Mouse (Mus musculus): ENCODE results near the gene 4931428L18Rik. TPM values are rescaled to one million over a fixed set of nuclear protein-coding genes. Genes with fewer than 3 reads are reported as not detected.

4931428L18Rik gene
- polyA plus RNA-seq, 1 experiment from 2014 or later: not detected

DNA sequence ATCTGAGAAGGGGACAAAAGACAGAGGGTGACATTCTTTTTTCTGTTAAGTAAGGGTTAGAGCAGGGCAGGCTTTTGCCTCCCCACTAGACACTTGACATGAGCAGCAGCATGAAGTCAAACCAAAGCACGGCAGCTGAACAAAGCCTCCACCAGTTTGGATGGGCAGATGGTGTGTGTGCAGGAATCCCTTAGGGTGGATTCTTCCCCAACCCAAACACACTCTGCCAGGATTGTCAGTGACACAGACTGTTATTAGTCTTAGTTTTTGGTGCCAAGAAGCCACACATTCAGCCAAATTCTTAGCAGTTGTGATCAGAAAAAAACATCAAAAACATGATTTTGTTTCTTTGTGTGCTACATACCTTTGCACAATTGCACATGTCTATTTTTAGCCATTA is 44.2 kb downstream of the 4931428L18Rik start:
- H3K4me3 ChIP-seq: no peak overlapping the region
- no peak overlapping the region for H3K27ac ChIP-seq
- no peak overlapping the region for H3K9ac ChIP-seq
- H3K4me1 ChIP-seq (replicated peaks): no peaks in the 10 kb centered on the region
- no peaks in the 10 kb centered on the region for H3K27me3 ChIP-seq
- H3K9me3 ChIP-seq: no peaks in the 10 kb centered on the region
- H3K36me3 ChIP-seq: no peaks in the 10 kb centered on the region
- WGBS: 48% methylated on average over 1 of the region's 1 CpGs
- ATAC-seq (ENCODE audit: low FRiP score): no peak
- no peak overlapping the region for H3K4me2 ChIP-seq

DNA sequence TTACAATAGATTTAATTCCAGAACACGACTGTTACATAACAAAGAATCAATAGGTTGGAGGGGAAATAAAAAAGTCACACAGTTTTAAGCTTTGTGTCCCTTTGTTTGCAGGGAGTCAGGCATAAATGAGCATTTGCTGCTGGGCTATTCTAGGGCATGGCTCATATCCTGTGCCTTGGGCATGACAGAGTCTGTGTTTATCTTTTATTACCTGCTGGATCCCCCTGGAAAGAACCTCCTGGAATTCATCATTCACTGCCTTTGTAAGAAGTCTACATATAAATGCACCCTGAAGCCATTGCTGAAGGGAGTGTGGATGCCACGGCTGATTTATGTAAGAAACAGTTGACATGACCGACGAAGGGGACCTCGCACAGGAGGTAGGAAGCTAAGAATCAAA is 46.4 kb downstream of the 4931428L18Rik start, which contains the start of gene Lgsn:
Lgsn (plus strand) TSS at position 301 of the 400 bp plus-strand sequence.
- Histone ChIP-seq H3K27ac (no peak within 1 kb of the TSS), H3K27me3 (no peaks in the 10 kb centered on the region), H3K36me3 (no peaks in the 10 kb centered on the region), H3K9ac (no peak within 1 kb of the TSS), H3K4me3 (no peak within 1 kb of the TSS), H3K4me2 (no peak within 1 kb of the TSS), H3K9me3 (no peaks in the 10 kb centered on the region), H3K4me1 (replicated peaks) (no peaks in the 10 kb centered on the region)
- 78% methylated on average over 5 of the region's 5 CpGs for WGBS
- ATAC-seq (ENCODE audit: low FRiP score): no peak

DNA sequence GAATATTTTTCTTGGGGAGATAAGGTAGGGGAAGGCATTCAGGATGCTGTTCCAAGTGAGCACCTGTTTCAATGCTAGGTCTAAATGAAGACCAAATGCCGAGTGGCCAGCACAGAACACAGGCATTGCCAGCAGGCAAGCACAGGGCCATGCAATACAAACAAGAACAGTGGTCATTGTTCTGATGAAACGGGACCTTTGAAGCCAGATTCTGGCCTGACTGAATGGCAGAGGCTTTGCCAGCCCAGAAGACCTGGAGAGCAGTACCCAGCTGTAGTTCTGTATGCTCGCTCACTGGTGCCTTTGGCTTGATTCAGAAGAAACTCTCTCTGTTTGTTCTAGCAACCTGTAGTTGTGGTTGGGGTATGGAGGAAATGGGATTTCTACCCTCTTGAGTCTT is 47.1 kb downstream of the 4931428L18Rik start:
- ATAC-seq (ENCODE audit: low FRiP score): no peak
- H3K27ac ChIP-seq: no peak overlapping the region
- H3K4me2 ChIP-seq: no peak overlapping the region
- WGBS: 84% methylated on average over 3 of the region's 3 CpGs
- no peaks in the 10 kb centered on the region for H3K36me3 ChIP-seq
- H3K27me3 ChIP-seq: no peaks in the 10 kb centered on the region
- H3K4me1 ChIP-seq (replicated peaks): no peaks in the 10 kb centered on the region
- H3K4me3 ChIP-seq: no peak overlapping the region
- no peaks in the 10 kb centered on the region for H3K9me3 ChIP-seq
- no peak overlapping the region for H3K9ac ChIP-seq

DNA sequence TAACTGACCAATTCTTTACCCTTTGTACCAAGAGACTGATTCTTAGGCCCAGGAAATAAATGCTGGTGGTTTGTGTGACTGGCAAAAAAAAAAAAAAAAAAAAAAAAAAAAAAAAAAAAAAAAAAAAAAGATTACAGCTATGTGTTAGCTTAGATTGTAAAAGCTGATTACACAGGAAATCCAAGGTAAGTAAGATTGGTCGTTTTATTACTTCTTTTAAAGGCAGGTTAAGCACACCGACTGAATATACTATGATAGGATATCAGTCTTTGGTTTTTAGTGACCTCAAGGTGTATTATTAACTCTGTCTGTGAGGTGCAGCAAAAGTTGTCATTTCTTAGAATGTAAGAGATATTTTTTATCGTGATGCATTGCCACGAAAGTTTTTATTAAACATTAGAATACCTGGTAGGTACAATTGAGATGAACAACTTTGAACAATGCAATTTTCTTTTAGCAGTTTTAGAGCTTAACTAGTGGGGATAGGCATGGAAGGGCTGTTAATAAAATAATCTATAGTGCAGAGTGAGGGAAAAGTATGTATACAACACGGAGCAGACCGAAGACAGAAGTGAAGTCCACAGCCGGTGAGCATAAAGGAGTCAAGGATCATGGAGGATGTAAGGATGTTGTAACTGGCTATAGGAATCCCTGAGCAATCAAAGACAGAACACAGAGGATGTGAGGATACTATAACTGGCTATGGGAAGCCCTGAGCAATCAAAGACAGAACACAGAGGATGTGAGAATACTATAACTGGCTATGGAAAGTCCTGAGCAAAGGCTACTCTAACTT is 57.0 kb downstream of the 4931428L18Rik start:
- Histone ChIP-seq H3K36me3 (no peaks in the 10 kb centered on the region), H3K27ac (no peak overlapping the region), H3K4me1 (replicated peaks) (no peaks in the 10 kb centered on the region), H3K9me3 (no peaks in the 10 kb centered on the region), H3K9ac (no peak overlapping the region), H3K4me3 (no peak overlapping the region), H3K27me3 (no peaks in the 10 kb centered on the region), H3K4me2 (no peak overlapping the region)
- 93% methylated on average over 7 of the region's 7 CpGs for WGBS
- no peak for ATAC-seq (ENCODE audit: low FRiP score)

DNA sequence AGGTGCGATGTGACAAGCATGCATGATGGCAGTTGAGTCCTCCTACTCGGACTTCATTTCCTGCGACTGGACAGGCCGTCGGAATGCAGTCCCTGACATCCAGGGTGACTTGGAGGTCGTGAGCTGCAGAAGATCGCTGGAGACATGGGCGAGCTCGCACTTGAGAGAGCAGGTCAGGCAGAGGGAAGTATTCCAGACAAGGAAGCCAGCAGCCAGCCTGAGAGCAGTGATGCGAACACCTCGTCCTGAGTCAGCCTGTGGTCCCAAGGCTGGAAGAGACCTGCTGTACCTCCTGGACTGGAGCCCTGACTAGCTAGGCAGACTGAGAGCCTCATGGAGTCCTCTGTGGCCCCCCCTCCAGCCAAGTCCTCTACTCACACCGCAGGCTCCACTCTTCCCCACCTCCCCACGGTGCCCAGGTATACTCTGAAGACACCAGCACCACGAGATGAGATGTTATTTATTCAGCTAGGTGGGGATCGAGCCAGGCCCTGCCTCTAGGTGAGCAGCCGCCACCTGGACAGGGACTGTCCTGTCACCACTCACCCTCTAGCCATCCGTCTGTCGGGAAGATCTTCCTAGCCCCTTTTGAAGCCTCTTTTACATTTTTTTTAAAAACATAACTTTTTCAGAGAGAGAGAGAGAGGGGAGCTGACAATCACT is 57.8 kb downstream of the 4931428L18Rik start:
- no peaks in the 10 kb centered on the region for H3K27me3 ChIP-seq
- 84% methylated on average over 18 of the region's 18 CpGs for WGBS
- no peak overlapping the region for H3K4me3 ChIP-seq
- H3K4me1 ChIP-seq (replicated peaks): no peaks in the 10 kb centered on the region
- no peaks in the 10 kb centered on the region for H3K36me3 ChIP-seq
- H3K9me3 ChIP-seq: no peaks in the 10 kb centered on the region
- no peak overlapping the region for H3K27ac ChIP-seq
- ATAC-seq (ENCODE audit: low FRiP score): no peak
- no peak overlapping the region for H3K9ac ChIP-seq
- no peak overlapping the region for H3K4me2 ChIP-seq

DNA sequence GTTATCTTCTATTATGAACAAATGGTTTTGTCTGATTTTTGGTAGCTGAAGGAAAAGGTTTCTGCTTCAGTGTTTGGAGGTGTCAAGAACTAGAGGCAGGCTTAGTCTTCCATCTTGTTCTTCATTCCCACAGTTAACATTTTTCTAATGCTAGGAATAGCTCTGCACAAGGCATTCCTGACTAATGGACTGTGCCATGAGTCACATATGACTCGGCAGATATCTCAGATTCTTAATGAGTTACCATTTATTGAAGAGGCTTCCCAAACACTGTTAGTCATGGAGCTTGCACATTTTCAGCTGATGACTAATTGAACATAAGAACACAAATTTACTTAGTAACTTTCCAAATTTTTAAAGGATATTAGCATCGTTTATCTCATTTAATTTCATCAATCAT is 65.6 kb downstream of the 4931428L18Rik start:
- no peaks in the 10 kb centered on the region for H3K36me3 ChIP-seq
- no peaks in the 10 kb centered on the region for H3K27me3 ChIP-seq
- no peak overlapping the region for H3K27ac ChIP-seq
- H3K4me2 ChIP-seq: no peak overlapping the region
- H3K4me1 ChIP-seq (replicated peaks): no peaks in the 10 kb centered on the region
- H3K9me3 ChIP-seq: no peaks in the 10 kb centered on the region
- ATAC-seq (ENCODE audit: low FRiP score): no peak
- no peak overlapping the region for H3K4me3 ChIP-seq
- WGBS: 84% methylated on average over 2 of the region's 2 CpGs
- no peak overlapping the region for H3K9ac ChIP-seq

DNA sequence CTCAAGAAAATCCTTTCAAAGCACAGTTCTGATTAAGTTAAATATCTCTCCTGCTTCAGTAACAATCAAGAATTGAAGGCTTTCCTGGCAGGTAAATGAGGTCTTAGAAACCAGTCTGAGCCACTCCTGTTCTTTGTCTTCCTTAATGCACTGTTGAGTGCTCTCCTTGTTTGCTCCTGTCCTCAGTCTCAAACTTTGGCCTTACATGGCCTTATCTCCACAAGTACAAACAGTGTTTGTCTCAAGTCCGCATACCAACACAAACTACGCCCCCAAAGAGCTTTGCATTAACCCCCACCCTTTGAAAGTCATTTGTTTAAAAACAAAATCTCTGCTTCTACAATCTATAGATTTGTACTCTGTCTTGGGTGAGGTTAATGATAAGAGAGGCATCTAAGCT is 66.3 kb downstream of the 4931428L18Rik start:
- H3K9ac ChIP-seq: no peak overlapping the region
- no peaks in the 10 kb centered on the region for H3K4me1 ChIP-seq (replicated peaks)
- H3K27me3 ChIP-seq: no peaks in the 10 kb centered on the region
- H3K27ac ChIP-seq: no peak overlapping the region
- no peaks in the 10 kb centered on the region for H3K36me3 ChIP-seq
- 96% methylated on average over 2 of the region's 2 CpGs for WGBS
- H3K4me3 ChIP-seq: no peak overlapping the region
- H3K9me3 ChIP-seq: no peaks in the 10 kb centered on the region
- H3K4me2 ChIP-seq: no peak overlapping the region
- no peak for ATAC-seq (ENCODE audit: low FRiP score)

DNA sequence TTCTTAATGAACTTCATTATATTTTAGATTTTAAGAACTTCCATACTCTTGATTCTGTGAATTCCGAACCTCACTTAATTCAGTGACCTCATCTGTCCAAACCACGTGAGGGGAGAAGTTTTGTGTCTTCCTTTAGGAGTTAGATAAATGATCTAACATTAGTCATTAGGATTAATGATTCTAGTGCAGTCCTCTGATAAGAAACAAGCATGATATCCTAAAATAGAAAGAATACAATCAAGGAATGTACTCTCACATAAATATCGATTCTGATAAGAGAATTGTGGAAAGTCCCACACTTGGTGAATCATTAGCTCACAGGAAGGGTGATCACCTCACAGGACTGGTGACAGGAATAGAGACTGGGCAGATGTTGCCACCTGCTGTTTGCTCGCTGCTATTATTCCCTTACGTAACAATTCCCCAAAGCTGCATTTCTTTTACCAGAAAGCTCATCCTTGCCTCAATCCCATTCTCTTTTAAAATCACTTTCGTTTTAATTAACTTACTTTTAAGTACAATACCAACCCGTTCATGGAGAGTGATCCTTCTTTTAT is 68.6 kb downstream of the 4931428L18Rik start:
- WGBS: 26% methylated on average over 7 of the region's 7 CpGs
- no peak overlapping the region for H3K9ac ChIP-seq
- no peak overlapping the region for H3K4me3 ChIP-seq
- H3K9me3 ChIP-seq: no peaks in the 10 kb centered on the region
- ATAC-seq (ENCODE audit: low FRiP score): peak; percentile 73
- no peaks in the 10 kb centered on the region for H3K4me1 ChIP-seq (replicated peaks)
- H3K27ac ChIP-seq: no peak overlapping the region
- H3K4me2 ChIP-seq: no peak overlapping the region
- no peaks in the 10 kb centered on the region for H3K27me3 ChIP-seq
- no peaks in the 10 kb centered on the region for H3K36me3 ChIP-seq

DNA sequence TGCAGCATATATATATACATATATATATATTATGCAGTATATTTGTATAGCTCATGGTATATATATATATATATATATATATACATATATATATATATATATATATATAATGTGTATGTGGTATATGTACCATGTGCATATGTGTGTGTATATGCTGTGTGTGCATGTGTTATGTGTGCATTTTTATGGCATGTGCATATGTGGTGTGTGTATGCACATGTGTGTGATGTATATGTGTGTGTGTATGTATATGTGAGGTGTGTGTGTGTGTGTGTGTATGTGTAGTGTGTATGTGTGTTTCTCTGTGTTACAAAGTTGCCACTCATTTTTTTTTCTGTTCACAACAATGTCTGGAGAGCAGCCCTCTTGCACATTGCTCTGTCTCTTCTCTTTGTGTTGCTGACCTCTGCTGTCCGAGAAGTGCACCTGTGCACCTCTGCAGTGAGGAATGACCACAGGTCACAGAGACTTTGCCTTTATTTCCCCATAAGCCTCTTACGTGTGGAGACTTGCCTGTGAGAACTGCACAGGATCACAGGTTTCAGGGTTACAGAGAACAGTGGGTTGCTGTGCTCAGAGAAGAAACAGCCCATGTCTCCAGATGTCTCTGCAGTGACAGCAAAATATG is 69.6 kb downstream of the 4931428L18Rik start:
- H3K4me3 ChIP-seq: no peak overlapping the region
- no peaks in the 10 kb centered on the region for H3K36me3 ChIP-seq
- 86% methylated on average over 2 of the region's 2 CpGs for WGBS
- H3K27me3 ChIP-seq: no peaks in the 10 kb centered on the region
- H3K4me2 ChIP-seq: no peak overlapping the region
- no peaks in the 10 kb centered on the region for H3K4me1 ChIP-seq (replicated peaks)
- H3K9me3 ChIP-seq: no peaks in the 10 kb centered on the region
- no peak for ATAC-seq (ENCODE audit: low FRiP score)
- no peak overlapping the region for H3K9ac ChIP-seq
- no peak overlapping the region for H3K27ac ChIP-seq

DNA sequence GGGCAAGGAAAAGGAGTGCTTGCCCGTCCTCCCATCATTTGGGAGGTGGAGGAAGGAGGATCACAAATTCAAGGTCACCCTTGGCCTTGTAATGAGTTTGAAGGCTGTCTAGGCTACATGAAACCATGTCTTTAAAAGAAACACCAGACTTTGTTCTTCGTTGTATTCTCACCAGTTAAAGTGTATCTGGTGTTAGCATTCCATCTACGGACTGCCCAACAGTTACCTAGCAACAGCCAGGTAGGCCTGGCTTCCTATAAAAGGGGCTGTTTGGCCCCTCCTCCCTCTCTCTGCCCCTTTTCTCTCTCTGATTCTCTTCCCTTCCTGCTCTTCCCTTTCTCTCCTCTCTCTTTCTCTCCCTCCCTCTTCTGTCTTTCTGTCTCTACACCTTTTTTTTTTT is 71.9 kb downstream of the 4931428L18Rik start:
- Histone ChIP-seq H3K27me3 (no peaks in the 10 kb centered on the region), H3K27ac (no peak overlapping the region), H3K9ac (no peak overlapping the region), H3K36me3 (no peaks in the 10 kb centered on the region), H3K4me3 (no peak overlapping the region), H3K4me1 (replicated peaks) (no peaks in the 10 kb centered on the region), H3K4me2 (no peak overlapping the region), H3K9me3 (no peaks in the 10 kb centered on the region)
- 74% methylated on average over 3 of the region's 3 CpGs for WGBS
- ATAC-seq (ENCODE audit: low FRiP score): no peak

DNA sequence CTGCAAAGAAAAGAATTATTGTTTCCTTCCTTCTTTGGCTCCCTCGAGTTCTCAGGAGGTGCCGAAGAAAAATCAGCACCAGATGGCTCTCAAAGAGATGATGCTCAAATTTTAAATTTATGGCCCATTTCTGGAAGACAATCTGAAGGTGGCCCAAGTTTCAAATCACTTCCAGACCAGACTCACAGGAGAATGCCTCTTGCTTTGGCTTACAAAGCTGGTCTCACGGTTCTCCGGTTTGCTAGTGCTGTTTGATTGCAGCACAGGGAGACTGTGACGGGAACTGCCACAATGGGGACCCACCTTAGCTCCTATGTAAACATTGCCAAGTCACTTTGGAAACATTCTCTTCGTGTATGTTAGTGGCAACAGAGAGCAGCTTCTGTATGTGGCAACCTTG is 72.8 kb downstream of the 4931428L18Rik start:
- WGBS: 63% methylated on average over 6 of the region's 6 CpGs
- ATAC-seq (ENCODE audit: low FRiP score): no peak
- H3K4me2 ChIP-seq: no peak overlapping the region
- no peaks in the 10 kb centered on the region for H3K27me3 ChIP-seq
- H3K4me1 ChIP-seq (replicated peaks): no peaks in the 10 kb centered on the region
- H3K4me3 ChIP-seq: no peak overlapping the region
- H3K36me3 ChIP-seq: no peaks in the 10 kb centered on the region
- no peaks in the 10 kb centered on the region for H3K9me3 ChIP-seq
- no peak overlapping the region for H3K9ac ChIP-seq
- no peak overlapping the region for H3K27ac ChIP-seq

DNA sequence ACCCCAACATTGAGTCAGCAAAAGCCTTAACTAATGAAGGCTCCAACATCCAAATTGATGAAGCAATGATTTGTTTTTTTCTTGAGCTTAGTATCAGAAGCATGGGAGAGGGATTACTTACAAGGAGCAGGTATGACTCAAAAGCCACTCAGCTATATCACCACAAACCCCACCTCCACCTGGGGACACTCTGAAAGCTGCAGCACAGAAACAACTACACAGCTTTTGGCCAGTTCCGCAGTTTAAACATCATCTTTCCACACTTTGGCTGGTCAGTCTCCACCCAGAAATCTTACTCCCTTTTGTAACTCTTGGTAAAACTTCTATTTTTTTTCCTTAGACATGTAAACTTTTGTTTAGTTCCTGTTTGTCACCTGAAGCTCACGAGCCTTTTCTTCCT is 78.9 kb downstream of the 4931428L18Rik start:
- Histone ChIP-seq H3K4me1 (replicated peaks) (no peaks in the 10 kb centered on the region), H3K27me3 (no peaks in the 10 kb centered on the region), H3K4me2 (no peak overlapping the region), H3K27ac (no peak overlapping the region), H3K4me3 (no peak overlapping the region), H3K9ac (no peak overlapping the region), H3K36me3 (no peaks in the 10 kb centered on the region), H3K9me3 (no peaks in the 10 kb centered on the region)
- ATAC-seq (ENCODE audit: low FRiP score): no peak
- 91% methylated on average over 2 of the region's 2 CpGs for WGBS
